Mouse (Mus musculus) left cerebral cortex, postnatal 25 days (tissue): ENCODE measurements around the gene Pitpna. TPM values are rescaled to one million over a fixed set of nuclear protein-coding genes. Genes with fewer than 3 reads are reported as not detected.

Experiments used
- DNase-seq, 2 experiments: peaks; one replicate each; pipeline ENCODE4 v3.0.0; 2022; ENCODE audit warnings: low spot score in 2 of 2, mixed read lengths in 1 of 2
- intact Hi-C: fragments of 180-260 bp; cut with DNase I; formaldehyde crosslinking; loops from one replicate; pipeline ENCODE4 v1.15.1; 2025
- total RNA-seq, 2 experiments: library from RNA; stranded (reverse); gene quantifications; 2 replicates each; pipeline ENCODE4 v1.2.3; 2021

Pitpna gene
- total RNA-seq, 2 experiments from 2014 or later: 330 to 346 TPM

DNA sequence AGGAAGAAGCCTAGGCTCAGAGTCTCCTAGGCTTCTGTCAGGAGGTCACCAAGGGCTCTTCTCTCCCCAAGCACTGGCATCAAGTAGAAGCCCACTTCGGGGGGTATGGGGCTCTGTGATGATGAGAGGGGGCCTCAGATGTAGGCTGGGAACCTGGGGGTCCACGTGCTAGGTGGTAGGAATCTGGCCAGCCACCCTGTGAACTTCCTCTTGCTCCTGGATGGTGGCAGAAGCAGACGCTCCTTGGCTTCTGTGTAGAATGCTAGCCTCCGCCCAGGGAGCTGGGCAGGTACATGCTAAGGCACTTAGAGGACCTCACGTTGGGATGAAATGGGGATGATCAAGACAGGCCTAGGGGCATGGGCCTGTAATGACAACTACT is 26.5 kb upstream of the Pitpna start:
- DNase-seq: no peak
- intact Hi-C loops: no loop called here

DNA sequence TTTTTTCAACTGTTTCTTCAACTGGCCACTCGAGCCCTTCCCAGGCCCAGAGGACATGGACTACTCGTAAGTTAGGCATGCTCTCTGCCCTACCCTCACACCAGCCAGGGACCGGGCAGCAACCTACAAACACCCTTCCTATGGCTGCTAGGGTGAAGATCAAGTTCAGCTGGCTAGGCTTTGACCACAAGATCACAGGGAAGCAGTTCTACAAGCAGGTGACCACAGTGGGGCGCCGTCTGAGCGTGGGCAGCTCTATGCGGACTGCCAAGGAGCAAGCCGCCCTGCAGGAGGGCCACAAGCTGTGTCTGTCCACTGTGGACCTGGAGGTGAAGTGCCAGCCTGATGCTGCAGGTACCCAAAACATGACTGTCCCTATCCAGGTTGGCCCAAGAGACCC is 25.1 kb upstream of the Pitpna start:
- intact Hi-C loops: no loop called here
- DNase-seq: no peak

DNA sequence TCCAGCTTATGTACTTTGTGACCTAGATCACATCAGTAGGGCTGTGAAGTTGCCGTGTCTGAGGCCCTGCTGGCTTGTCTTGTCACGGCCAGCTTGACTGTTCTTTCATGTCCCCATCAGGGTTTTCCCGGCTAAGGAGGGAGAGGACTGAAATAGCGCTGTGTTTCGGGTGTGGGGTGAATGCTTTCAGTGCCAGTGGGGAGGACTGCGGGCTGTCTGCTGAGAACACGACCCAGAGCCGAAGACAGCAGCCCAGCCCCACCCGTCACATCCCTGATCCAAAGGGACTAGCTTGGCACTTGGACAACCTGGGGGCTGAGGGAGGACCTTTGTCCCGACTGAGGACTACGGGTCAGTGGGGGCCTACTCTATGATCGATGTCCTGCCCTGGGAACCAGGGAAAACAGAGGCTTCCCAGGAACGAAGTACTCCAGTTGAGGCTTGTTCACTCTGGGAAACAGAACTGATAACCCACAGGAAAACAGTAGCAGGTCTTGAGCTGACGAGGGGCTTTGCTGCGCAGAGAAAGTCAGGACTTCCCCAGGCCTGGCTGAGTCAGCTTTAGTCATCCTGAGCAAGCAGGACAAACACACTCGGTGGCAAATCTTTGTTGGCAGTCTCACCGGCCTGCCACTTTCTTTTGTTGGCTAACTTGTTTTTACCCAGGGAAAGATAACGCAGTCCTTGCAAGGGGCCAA is 23.9 kb upstream of the Pitpna start:
- intact Hi-C loops: no loop called here
- DNase-seq: peak in 1 of 2 experiments; percentile 62

DNA sequence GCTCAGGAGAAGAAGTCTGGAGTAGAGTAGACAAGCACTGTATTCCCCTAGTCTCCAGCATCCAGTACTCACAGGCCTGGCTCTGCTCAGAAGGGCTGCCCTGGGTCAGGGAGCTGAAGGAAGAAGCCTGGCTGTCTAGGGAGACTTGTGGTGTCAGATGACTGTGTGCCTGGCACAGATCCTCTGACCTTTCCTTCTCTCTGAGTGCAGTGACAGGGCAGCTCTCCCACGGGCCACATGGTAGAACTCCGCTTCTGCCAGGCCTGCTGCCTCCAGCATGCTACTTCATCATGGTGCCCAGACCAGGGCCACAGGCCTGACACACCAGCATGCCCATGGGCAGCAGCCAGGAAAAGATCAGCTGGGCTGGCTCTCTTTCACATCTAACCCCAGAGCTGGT is 22.0 kb upstream of the Pitpna start:
- no peak for DNase-seq
- intact Hi-C loops: no loop called here

DNA sequence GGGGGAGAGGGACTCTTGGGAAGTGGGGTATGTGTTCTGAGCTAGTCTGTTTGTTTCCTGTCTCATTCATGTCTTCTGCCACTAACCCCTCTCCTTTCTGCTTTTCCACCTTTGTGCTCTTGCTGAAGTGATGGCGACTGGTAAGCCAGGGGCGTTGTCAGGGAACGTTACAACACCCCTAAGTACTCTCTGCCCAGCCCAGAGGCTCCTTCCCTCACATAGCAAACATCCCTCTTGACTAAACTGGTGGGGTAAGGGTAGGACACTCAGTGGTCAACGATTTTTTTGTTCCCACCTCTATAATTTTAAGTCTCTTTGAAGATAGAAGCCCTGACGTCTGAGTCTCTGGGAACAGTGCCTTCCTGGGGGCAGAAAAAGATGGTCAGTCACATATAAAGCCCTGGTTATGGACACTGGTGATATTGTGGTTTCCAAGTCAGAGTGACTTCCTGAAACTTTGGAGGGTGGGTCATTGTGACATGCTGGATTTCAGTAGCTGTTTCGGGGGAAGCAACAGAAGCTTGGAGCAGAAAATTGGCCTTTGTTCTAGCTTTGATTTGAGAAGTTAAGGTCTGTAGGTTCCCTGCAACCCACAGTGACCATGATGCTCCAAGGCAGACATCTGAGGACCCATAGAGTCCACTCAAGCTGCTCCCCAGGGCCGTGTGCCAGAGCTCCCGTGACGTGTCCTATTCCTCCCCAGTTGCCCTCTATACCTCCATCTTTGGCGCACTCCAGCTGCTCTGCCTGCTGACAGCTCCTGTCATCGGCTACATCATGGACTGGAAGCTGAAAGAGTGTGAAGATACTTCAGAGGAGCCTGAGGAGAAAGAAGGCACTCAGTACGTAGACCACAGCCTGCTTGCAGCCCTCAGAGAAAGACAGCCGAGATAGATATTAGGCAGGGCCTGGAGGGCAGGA is 21.4 kb upstream of the Pitpna start:
- no peak for DNase-seq
- intact Hi-C loops: no loop called here

DNA sequence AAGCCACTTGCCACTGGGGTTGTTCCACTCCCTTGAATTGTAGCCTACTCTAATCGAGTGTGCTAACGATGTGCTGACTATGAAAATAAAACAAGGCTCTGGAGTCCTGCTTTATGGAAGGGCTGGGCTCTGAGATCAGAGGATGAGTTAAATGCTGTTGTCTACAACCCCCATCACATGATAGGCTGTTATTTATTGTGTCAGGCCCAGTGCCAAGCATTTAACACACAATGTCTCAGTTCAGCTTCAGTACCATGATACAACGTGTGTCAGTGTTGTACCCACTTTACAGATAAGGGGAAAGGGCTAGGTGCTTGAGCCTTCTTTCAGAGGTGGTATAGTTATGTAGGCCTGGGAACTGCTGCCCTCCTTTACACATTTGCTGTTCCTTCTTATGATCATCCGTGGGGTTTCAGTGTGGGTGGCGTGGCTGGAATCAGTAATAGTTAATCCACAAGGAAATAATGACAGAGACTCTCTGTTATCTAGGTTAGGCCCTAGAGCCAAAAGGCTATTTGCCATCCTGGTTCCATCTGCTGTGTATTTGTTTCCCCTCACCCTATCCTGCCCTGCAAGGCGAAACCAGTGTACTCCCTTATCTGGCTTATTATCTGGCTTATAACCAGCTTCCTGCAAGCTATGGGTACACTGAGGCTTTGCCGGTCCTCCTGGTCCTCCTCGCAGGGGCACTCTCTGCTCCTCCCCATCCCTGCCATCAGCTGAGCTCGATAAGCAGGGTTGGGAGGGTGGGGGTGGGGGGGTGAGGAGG is 20.4 kb upstream of the Pitpna start:
- no peak for DNase-seq
- intact Hi-C loops: no loop called here

DNA sequence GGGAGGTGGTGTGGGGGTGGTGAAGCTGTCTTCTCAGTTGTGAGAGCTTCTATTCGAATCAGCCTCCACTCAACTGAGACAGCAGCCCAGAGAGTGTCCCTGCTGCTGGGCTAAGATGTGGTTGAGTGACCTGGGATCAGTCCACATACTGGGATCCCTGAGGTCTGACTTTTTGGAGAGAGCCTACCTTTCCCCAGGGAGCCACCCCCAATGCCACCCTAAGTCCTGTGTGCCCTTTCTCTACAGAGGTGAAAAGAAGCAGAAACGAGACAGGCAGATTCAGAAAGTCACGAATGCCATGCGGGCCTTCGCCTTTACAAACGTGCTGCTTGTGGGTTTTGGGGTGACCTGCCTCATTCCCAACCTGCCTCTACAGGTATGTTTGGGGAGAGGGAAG is 19.8 kb upstream of the Pitpna start:
- intact Hi-C loops: no loop called here
- DNase-seq: no peak

DNA sequence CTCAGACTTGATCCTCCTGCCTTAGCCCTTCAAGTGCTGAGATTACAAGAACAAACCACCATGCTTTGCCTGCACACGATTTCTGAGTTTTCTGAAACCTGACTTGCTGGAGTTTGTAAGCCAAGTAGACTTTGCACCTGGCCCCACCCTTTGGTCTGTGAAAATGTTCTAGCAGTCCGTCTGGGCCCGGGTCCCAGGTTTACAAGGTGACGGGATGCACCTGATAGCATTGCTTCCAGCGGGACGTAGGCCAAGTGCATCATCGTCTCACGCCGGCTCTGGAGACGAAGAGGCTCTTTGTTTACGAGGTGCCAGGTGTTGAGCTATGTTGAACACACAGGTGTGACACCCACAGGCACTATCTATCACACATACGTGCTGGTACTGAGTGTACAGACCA is 18.9 kb upstream of the Pitpna start:
- DNase-seq: no peak
- intact Hi-C loops: no loop called here

DNA sequence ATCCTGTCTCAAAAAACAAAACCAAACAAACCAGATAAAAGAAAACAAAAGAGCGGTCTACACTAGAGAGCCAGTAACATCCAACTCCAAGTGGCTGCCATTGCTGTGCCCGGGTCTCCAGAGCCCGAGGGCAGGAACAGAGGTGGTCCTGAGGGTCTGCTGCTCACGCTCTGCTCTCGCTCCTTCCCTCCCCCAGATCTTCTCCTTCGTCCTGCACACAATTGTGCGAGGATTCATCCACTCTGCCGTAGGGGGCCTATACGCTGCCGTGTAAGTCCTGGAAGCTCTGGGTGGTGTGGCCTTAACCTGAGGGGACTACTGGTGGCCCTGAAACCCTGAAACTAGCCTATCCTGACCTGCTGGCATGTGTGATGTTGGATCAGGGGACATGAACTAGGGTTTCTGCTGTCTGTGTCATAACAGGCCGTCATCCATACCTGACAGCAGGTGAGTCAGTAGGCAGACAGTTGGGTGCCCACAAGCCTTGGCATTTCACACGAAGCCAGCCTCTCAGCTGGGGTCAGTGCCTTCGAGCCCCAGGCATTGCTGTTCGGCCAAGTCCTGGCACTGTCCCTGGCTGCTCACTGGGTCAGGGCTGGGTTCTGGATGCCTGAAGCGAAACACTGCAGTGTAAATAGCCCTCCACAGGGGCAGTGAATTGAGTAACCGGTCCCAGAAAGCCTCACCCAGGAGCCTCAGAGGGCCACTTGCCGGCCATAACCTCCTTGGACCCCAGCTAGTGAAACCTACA is 17.3 kb upstream of the Pitpna start:
- intact Hi-C loops: loop anchor here (5.0 to 10.0 kb wide), 2 partner anchors 168 to 396 kb away; partner anchors contain the start of gene Ovca2
- DNase-seq: no peak

DNA sequence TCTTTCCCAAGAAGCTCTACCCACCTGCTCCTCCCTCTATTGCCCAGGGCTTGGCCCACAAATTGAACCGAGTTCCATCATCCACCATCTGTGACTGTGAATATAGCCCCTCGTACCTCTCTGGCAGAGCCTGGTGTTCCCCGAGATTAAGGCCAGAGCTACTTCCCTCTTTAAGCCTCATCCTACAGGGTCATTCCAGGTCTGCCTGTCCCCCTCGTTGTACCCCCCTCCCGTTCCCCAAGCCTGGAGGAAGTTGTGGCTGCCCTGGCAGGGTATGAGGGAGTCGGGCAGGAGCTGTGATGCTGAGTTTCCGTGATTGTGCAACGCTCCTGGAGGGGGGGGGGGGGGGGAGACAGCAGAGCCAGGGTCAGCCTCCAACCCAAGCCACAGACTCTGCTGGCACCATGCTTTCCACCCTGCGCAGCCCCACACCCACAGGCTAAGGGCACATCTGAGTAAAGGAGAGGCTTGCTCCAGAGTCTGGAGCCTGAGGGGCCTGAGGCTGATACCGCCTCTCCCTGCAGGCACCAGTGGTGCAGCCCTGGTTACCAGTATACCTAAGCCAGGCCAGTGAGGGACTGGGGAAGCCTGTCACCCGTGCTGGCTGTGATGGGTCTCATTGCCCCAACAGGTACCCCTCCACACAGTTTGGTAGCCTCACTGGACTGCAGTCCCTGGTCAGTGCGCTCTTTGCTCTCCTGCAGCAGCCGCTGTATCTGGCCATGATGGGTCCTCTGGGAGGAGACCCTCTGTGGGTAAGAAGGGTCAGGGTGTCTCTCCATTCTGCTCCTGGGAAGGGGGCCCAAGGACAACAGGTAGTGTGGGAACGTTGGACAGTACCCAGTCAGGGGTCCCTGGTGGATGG is 16.5 kb upstream of the Pitpna start:
- DNase-seq: no peak
- intact Hi-C loops: loop anchor here (5.0 to 10.0 kb wide), 2 partner anchors 169 to 397 kb away; partner anchors contain the start of gene Ovca2

DNA sequence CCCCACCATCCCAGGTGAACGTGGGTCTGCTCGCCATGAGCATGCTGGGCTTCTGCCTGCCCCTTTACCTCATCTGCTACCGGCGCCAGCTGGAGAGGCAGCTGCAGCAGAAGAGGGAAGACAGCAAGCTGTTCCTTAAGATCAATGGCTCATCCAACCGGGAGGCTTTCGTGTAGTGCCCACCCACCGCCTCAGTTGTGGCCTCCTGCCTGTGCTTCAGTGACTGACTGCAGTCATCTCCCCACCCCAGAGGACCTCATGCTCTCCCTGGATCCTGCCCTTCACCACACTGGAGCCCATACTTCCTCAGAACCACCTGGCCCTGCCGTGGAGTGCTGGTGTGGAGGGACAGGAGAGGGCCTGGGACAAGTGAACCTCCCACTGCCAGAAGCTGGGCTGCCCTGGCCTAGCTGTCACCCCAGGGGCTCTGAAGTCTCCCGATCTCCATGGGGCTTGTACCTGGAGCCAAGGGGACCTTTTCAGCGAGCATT is 15.6 kb upstream of the Pitpna start:
- intact Hi-C loops: loop anchor here (5.0 to 10.0 kb wide), 2 partner anchors 170 to 398 kb away; partner anchors contain the start of gene Ovca2
- DNase-seq: peak; percentile 54 to 58

DNA sequence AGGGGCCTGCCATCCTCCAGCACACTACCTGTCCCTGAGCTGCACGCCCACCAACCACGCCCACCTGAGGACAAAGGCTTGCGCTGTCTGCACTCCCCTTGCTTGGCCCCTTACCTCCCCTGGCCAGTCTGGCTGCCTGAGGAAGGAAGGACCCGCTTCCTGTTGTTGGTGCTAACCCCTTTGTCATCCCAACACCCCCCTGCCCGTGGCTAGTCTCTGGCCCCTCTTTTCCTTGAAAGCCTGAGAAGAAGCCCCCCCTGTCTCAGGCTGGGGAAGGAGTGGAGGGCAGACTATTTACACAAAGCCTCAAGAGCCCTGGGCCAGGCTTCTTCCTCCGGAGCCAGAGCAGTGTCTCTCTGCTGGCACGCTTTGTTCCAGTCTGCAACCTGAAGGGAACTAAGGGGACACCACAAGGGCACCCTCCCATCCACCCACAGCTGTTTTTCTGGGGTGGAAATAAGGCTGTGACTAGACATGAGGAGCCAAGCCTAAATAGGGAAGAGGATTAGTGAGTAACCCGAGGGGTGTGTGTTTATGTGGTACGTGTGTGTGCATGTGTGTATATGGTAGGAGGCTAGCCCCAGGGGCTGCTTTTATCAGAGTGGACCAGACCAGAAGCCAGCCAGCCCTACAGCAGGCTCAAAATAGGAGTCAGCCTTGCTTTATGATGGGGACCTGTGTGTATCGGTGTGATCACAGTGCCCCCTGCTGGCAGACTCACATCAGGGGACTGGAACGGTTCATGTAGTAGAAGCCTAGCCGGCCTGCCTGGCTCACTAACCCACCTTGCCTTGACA is 14.8 kb upstream of the Pitpna start:
- peak; percentile 91 to 96 for DNase-seq
- intact Hi-C loops: loop anchor here (1.0 to 10.0 kb wide), 3 partner anchors 43 to 398 kb away; partner anchors contain the start of gene Ovca2

DNA sequence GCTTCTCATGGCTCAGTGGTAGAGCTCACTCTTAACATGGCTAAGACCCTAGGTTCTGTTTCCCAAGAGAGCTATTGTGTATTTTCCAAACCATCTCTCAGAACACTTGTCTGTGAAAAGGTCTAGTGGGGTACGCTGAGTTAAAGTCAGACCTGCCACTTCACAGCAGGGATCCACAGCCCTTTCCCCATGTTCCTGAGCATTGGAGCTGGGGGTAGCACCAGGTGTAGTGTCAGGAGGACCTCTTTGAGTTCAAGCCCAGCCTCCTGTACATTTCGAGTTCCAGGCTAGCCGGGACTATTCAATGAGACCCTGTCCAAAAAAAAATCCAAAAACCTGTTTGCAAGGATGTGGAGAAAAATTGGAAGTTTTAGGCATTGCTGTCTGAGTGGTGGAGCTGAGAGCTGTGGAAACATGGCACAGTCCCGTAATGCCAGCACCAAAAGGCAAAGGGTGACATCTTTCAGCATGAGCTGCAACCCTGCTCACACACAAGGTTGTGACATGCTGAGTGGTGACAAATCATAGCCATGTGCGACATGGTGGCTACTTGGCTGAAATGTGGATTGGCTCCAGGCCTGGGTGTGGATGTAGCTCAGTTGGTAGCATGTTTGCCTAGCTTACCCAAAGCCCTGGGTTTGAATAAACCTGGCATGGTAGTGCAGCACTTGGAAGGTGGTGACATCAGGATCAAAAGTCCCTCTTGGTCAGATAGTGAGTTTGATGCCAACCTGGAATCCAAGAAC is 13.3 kb upstream of the Pitpna start:
- DNase-seq: no peak
- intact Hi-C loops: loop anchor here (5.0 to 10.0 kb wide), 2 partner anchors 172 to 400 kb away; partner anchors contain the start of gene Ovca2

DNA sequence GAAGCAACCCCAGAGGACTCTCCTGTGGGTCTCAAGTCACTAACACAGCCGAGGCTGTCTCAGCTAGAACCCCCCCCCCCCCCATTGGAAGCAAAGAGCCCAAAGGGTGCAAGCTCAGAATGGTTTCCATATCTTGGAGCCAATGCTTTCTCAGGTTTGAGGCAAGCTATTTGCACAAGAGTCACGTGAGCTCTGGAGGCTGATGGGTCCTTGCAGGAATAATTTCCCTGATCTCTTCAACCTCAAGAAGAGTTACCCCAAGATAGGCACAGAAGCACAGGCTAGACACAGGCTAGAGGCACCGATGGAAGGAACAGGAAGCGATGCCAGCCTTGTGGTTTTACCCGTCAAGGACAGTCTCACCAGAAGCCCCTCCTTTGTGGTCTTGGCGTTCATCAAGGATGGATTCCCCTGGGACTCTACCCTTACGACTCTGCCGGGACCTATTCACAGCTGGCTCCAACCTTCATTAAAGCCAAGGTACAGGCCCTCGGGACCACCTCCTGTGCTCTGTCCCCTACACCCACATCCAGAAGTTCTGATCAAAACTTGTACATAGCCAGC is 12.3 kb upstream of the Pitpna start:
- intact Hi-C loops: loop anchor here (10.0 kb wide), 1 partner anchor 401 kb away; the partner anchor contains the start of gene Ovca2

DNA sequence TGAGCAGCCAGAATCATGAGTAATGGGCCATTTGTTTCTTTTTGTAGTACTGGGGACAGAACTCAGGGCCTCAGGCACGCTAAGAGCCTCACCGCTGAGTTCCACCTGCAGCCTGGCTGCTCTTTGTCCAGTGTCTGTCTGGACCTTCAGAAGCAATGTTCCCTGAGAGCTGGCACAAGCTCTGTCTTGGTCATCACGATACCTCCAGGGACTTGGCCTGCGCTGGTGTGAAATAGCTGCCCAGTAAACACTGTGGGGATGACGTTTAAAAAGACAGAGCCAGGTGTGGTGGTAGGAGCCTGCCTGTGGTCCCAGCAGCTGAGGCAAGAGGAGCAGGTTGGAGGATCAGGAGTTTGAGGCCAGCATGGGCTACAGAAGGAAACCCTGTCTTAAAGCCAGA is 9.3 kb upstream of the Pitpna start:
- intact Hi-C loops: loop anchor here (10.0 kb wide), 1 partner anchor 404 kb away; the partner anchor contains the start of gene Ovca2
- no peak for DNase-seq

More for the DNA sequence above, 12.3 kb upstream of the Pitpna start:
- DNase-seq: no peak

DNA sequence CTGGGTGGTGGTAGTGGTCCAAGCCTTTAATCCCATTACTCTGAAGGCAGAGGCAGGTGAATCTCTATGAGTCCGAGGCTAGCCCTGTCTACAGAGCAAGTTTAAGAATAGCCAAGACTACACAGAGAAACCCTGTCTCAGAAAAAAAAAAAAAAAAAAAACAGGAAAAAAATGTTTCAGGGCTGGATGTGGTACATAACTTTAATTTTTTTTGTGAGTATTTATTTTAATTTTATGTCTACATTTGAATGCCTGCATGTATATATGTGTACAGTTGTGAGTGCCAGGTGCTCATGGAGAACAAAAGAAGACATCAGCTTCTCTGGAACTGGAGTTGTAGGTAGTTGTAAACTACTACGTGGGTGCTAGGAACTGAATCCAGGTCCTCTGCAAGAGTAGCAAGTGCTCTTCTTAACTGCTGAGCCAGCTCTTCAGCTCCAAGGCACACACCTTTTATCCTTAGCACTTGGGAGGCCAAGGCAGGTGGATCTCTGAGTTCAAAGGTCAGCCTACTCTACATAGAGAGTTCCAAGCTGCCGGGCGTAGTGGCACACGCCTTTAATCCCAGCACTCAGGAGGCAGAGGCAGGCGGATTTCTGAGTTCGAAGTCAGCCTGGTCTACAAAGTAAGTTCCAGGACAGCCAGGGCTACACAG is 6.3 kb upstream of the Pitpna start:
- intact Hi-C loops: no loop called here
- DNase-seq: no peak
